ENCODE assay signal across 22 mouse cellular contexts in genomic region chr9:77523793-77524192, GRCm38 (mm10).
"Had no signal": no experiment of that assay in that cellular context is flagged by ENCODE, and none has a peak within 500 bp of the region (broad histone marks: within the 10 kb centered on the region; RNA-seq: fewer than 3 reads in every experiment).

No protein-coding gene starts in this region.

- H3K27me3 ChIP-seq: intestine, embryonic 15.5 days; limb, embryonic 13.5 days; liver, embryonic 12.5 days; liver, embryonic 15.5 days; midbrain, embryonic 12.5 days; midbrain, embryonic 15.5 days; neural tube, embryonic 12.5 days; neural tube, embryonic 15.5 days had no signal

- DNase-seq: kidney, adult 2 months; kidney, postnatal 25 days; layer of hippocampus, adult 9-11 months; liver; lung, adult 2 months; lung, postnatal 14 days; lung, postnatal 4 days; right cerebral cortex, adult 18-20 months; right cerebral cortex, postnatal 14 days; right cerebral cortex, postnatal 4 days; thymus, adult 2 months had no signal

- H3K9me3 ChIP-seq: intestine, embryonic 15.5 days; limb, embryonic 10.5 days; limb, embryonic 13.5 days; liver, embryonic 12.5 days; liver, embryonic 15.5 days; midbrain, embryonic 12.5 days; midbrain, embryonic 15.5 days; neural tube, embryonic 12.5 days; neural tube, embryonic 15.5 days had no signal

- H3K4me2 ChIP-seq: intestine, embryonic 15.5 days; limb, embryonic 13.5 days; liver, embryonic 12.5 days; liver, embryonic 15.5 days; midbrain, embryonic 12.5 days; midbrain, embryonic 15.5 days; neural tube, embryonic 12.5 days; neural tube, embryonic 15.5 days had no signal

- ATAC-seq: intestine, embryonic 15.5 days; liver, embryonic 12.5 days; midbrain, embryonic 15.5 days had no signal

- H3K36me3 ChIP-seq: intestine, embryonic 15.5 days; limb, embryonic 10.5 days; limb, embryonic 13.5 days; liver, embryonic 12.5 days; liver, embryonic 15.5 days; midbrain, embryonic 12.5 days; midbrain, embryonic 15.5 days; neural tube, embryonic 12.5 days; neural tube, embryonic 15.5 days had no signal

- H3K9ac ChIP-seq: intestine, embryonic 15.5 days; limb, embryonic 13.5 days; liver, embryonic 12.5 days; liver, embryonic 15.5 days; midbrain, embryonic 12.5 days; midbrain, embryonic 15.5 days; neural tube, embryonic 12.5 days; neural tube, embryonic 15.5 days had no signal

- H3K4me3 ChIP-seq: intestine, embryonic 15.5 days; layer of hippocampus, adult 2 months; limb, embryonic 10.5 days; limb, embryonic 13.5 days; liver, embryonic 12.5 days; liver, embryonic 15.5 days; midbrain, embryonic 12.5 days; midbrain, embryonic 15.5 days; neural tube, embryonic 12.5 days; neural tube, embryonic 15.5 days had no signal

- H3K27ac ChIP-seq: intestine, embryonic 15.5 days; kidney, postnatal 0 days; layer of hippocampus, adult 2 months; limb, embryonic 10.5 days; limb, embryonic 13.5 days; liver, embryonic 12.5 days; liver, embryonic 15.5 days; midbrain, embryonic 12.5 days; midbrain, embryonic 15.5 days; neural tube, embryonic 12.5 days; neural tube, embryonic 15.5 days had no signal
